Mouse (Mus musculus): Measurements from ENCODE around the gene Hes2. TPM values are rescaled to one million over a fixed set of nuclear protein-coding genes. Genes with fewer than 3 reads are reported as not detected.
A peak's percentile ranks its signal among the peaks of the same experiment; 100 is the strongest.

Hes2 gene
- polyA plus RNA-seq, 1 experiment from 2014 or later: not detected

GRCm38 (mm10) chr4:152120311-152121182 lies 38.1 kb upstream of the Hes2 start:
- peaks cover 31% of the 10 kb centered on the region for H3K4me1 ChIP-seq (replicated peaks; ENCODE audit: control insufficient read depth, insufficient read depth, low read length)
- WGBS: 3% methylated on average over 31 of the region's 31 CpGs
- no peak overlapping the region for H3K9ac ChIP-seq (ENCODE audit: low read depth, low read length)

GRCm38 (mm10) chr4:152121183-152121505 lies 37.5 kb upstream of the Hes2 start:
- Histone ChIP-seq H3K36me3 (ENCODE audit: control insufficient read depth, insufficient read depth, low read length) (no peaks in the 10 kb centered on the region), H3K4me1 (replicated peaks; ENCODE audit: control insufficient read depth, insufficient read depth, low read length) (peaks cover 28% of the 10 kb centered on the region), H3K9me3 (ENCODE audit: control insufficient read depth, low read length) (no peaks in the 10 kb centered on the region), H3K27ac (ENCODE audit: low read depth, low read length) (no peak overlapping the region), H3K4me2 (peak overlapping the region; percentile 55), H3K9ac (ENCODE audit: low read depth, low read length) (no peak overlapping the region), H3K27me3 (replicated peaks; ENCODE audit: control insufficient read depth, insufficient read depth, low read length) (peaks cover 99% of the 10 kb centered on the region), H3K4me3 (ENCODE audit: low read depth, low read length) (peak overlapping the region; percentile 33)
- DNase-seq (ENCODE audit: low spot score) (no peak), ATAC-seq (replicated peaks; ENCODE audit: low FRiP score) (no peak)
- WGBS: 3% methylated on average over 12 of the region's 12 CpGs

More at GRCm38 (mm10) chr4:152120311-152121182, 38.1 kb upstream of the Hes2 start:
- H3K9me3 ChIP-seq (ENCODE audit: control insufficient read depth, low read length): no peaks in the 10 kb centered on the region
- ATAC-seq (replicated peaks; ENCODE audit: low FRiP score) (no peak), DNase-seq (ENCODE audit: low spot score) (no peak)
- H3K4me3 ChIP-seq (ENCODE audit: low read depth, low read length): peak overlapping the region; percentile 33
- H3K4me2 ChIP-seq: peak overlapping the region; percentile 55
- no peak overlapping the region for H3K27ac ChIP-seq (ENCODE audit: low read depth, low read length)
- no peaks in the 10 kb centered on the region for H3K36me3 ChIP-seq (ENCODE audit: control insufficient read depth, insufficient read depth, low read length)
- H3K27me3 ChIP-seq (replicated peaks; ENCODE audit: control insufficient read depth, insufficient read depth, low read length): peaks cover 98% of the 10 kb centered on the region

- H3K4me3 ChIP-seq (ENCODE audit: low read depth, low read length): no peak overlapping the region
- DNase-seq (ENCODE audit: low spot score): no peak
- WGBS: 11% methylated on average over 13 of the region's 13 CpGs
Observed at GRCm38 (mm10) chr4:152124361-152124961, 34.2 kb upstream of the Hes2 start.

GRCm38 (mm10) chr4:152125161-152126025 lies 33.3 kb upstream of the Hes2 start:
- WGBS: 9% methylated on average over 56 of the region's 56 CpGs
- no peaks in the 10 kb centered on the region for H3K9me3 ChIP-seq (ENCODE audit: control insufficient read depth, low read length)
- H3K9ac ChIP-seq (ENCODE audit: low read depth, low read length): no peak overlapping the region
- peaks cover 14% of the 10 kb centered on the region for H3K4me1 ChIP-seq (replicated peaks; ENCODE audit: control insufficient read depth, insufficient read depth, low read length)
- ATAC-seq (replicated peaks; ENCODE audit: low FRiP score) (no peak), DNase-seq (ENCODE audit: low spot score) (no peak)
- H3K36me3 ChIP-seq (ENCODE audit: control insufficient read depth, insufficient read depth, low read length): no peaks in the 10 kb centered on the region
- H3K27ac ChIP-seq (ENCODE audit: low read depth, low read length): no peak overlapping the region
- peak overlapping the region; percentile 37 for H3K4me2 ChIP-seq
- peaks cover 100% of the 10 kb centered on the region for H3K27me3 ChIP-seq (replicated peaks; ENCODE audit: control insufficient read depth, insufficient read depth, low read length)
- peak overlapping the region; percentile 24 for H3K4me3 ChIP-seq (ENCODE audit: low read depth, low read length)

More at GRCm38 (mm10) chr4:152124361-152124961, 34.2 kb upstream of the Hes2 start:
- ATAC-seq (replicated peaks; ENCODE audit: low FRiP score): no peak
- Histone ChIP-seq H3K27me3 (replicated peaks; ENCODE audit: control insufficient read depth, insufficient read depth, low read length) (peaks cover 100% of the 10 kb centered on the region), H3K4me1 (replicated peaks; ENCODE audit: control insufficient read depth, insufficient read depth, low read length) (peaks cover 23% of the 10 kb centered on the region), H3K36me3 (ENCODE audit: control insufficient read depth, insufficient read depth, low read length) (no peaks in the 10 kb centered on the region), H3K4me2 (no peak overlapping the region), H3K9ac (ENCODE audit: low read depth, low read length) (no peak overlapping the region), H3K9me3 (ENCODE audit: control insufficient read depth, low read length) (no peaks in the 10 kb centered on the region), H3K27ac (ENCODE audit: low read depth, low read length) (no peak overlapping the region)

- WGBS: 9% methylated on average over 65 of the region's 65 CpGs
- H3K4me2 ChIP-seq: peak overlapping the region; percentile 37
- no peak overlapping the region for H3K27ac ChIP-seq (ENCODE audit: low read depth, low read length)
- no peaks in the 10 kb centered on the region for H3K9me3 ChIP-seq (ENCODE audit: control insufficient read depth, low read length)
- H3K4me3 ChIP-seq (ENCODE audit: low read depth, low read length): peak overlapping the region; percentile 24; the same call in 1 of the 2 replicates
- DNase-seq (ENCODE audit: low spot score): no peak
- H3K9ac ChIP-seq (ENCODE audit: low read depth, low read length): no peak overlapping the region
- peaks cover 9% of the 10 kb centered on the region for H3K4me1 ChIP-seq (replicated peaks; ENCODE audit: control insufficient read depth, insufficient read depth, low read length)
- no peak for ATAC-seq (replicated peaks; ENCODE audit: low FRiP score)
- H3K27me3 ChIP-seq (replicated peaks; ENCODE audit: control insufficient read depth, insufficient read depth, low read length): peaks cover 100% of the 10 kb centered on the region
- H3K36me3 ChIP-seq (ENCODE audit: control insufficient read depth, insufficient read depth, low read length): no peaks in the 10 kb centered on the region
Observed at GRCm38 (mm10) chr4:152126026-152126920, 32.4 kb upstream of the Hes2 start.

GRCm38 (mm10) chr4:152127884-152128283 lies 30.8 kb upstream of the Hes2 start:
- Histone ChIP-seq H3K9ac (ENCODE audit: low read depth, low read length) (no peak overlapping the region), H3K9me3 (ENCODE audit: control insufficient read depth, low read length) (no peaks in the 10 kb centered on the region), H3K27me3 (replicated peaks; ENCODE audit: control insufficient read depth, insufficient read depth, low read length) (peaks cover 100% of the 10 kb centered on the region), H3K4me1 (replicated peaks; ENCODE audit: control insufficient read depth, insufficient read depth, low read length) (peaks cover 13% of the 10 kb centered on the region), H3K36me3 (ENCODE audit: control insufficient read depth, insufficient read depth, low read length) (no peaks in the 10 kb centered on the region), H3K4me3 (ENCODE audit: low read depth, low read length) (no peak overlapping the region), H3K27ac (ENCODE audit: low read depth, low read length) (no peak overlapping the region), H3K4me2 (no peak overlapping the region)
- DNase-seq (ENCODE audit: low spot score): no peak
- 82% methylated on average over 11 of the region's 11 CpGs for WGBS
- ATAC-seq (replicated peaks; ENCODE audit: low FRiP score): no peak

GRCm38 (mm10) chr4:152128784-152129183 lies 29.9 kb upstream of the Hes2 start:
- ATAC-seq (replicated peaks; ENCODE audit: low FRiP score) (no peak), DNase-seq (ENCODE audit: low spot score) (no peak)
- H3K27ac ChIP-seq (ENCODE audit: low read depth, low read length): no peak overlapping the region
- H3K4me2 ChIP-seq: peak overlapping the region; percentile 68
- 63% methylated on average over 5 of the region's 5 CpGs for WGBS
- no peak overlapping the region for H3K9ac ChIP-seq (ENCODE audit: low read depth, low read length)
- peaks cover 100% of the 10 kb centered on the region for H3K27me3 ChIP-seq (replicated peaks; ENCODE audit: control insufficient read depth, insufficient read depth, low read length)
- H3K9me3 ChIP-seq (ENCODE audit: control insufficient read depth, low read length): no peaks in the 10 kb centered on the region
- H3K36me3 ChIP-seq (ENCODE audit: control insufficient read depth, insufficient read depth, low read length): no peaks in the 10 kb centered on the region
- no peak overlapping the region for H3K4me3 ChIP-seq (ENCODE audit: low read depth, low read length)
- H3K4me1 ChIP-seq (replicated peaks; ENCODE audit: control insufficient read depth, insufficient read depth, low read length): peaks cover 13% of the 10 kb centered on the region

All from liver, embryonic 11.5 days (tissue).